Mouse (Mus musculus): ENCODE results near the gene Gm10135. TPM values are rescaled to one million over a fixed set of nuclear protein-coding genes. Genes with fewer than 3 reads are reported as not detected.
"Not testable (repeated sequence)": the region's sequence is repeated elsewhere in the genome, so short reads cannot be mapped to it uniquely, and the experiment has no call there.

Gm10135 gene
- polyA plus RNA-seq, 1 experiment from 2014 or later = not detected

DNA sequence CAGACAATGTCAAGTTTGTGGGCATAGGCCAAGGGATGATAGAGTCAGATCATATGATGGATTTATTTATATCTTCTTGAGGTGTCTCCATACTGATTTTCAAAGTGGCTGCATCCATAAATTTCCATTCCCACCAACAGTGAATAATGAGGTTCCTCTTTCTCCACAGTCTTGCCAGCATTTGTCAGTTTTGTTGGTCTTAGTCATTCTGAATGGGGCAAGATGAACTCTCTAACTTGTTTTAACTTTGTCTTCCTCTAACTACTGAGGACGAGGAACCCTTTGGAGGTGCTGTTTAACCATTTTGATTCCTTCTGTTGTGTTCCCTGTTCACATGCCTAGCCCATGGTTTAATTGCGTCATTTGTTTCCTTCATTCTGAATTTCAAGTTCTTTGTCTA lies 24.2 kb downstream of the Gm10135 start:
- no peak overlapping the region for H3K4me2 ChIP-seq (ENCODE audit: low read depth)
- no peak for ATAC-seq (ENCODE audit: insufficient read depth, low FRiP score, low TSS enrichment)
- no peaks in the 10 kb centered on the region for H3K4me1 ChIP-seq (ENCODE audit: control insufficient read depth, insufficient read depth, low read length)
- H3K9ac ChIP-seq (ENCODE audit: low read length) = no peak overlapping the region
- 93% methylated on average over 2 of the region's 2 CpGs for WGBS
- no peak overlapping the region for H3K27ac ChIP-seq (ENCODE audit: low read depth, low read length)
- H3K9me3 ChIP-seq (ENCODE audit: control insufficient read depth, low read length) = no peaks in the 10 kb centered on the region
- DNase-seq (ENCODE audit: low spot score) = no peak
- H3K36me3 ChIP-seq (ENCODE audit: control insufficient read depth, insufficient read depth, low read length) = no peaks in the 10 kb centered on the region
- no peaks in the 10 kb centered on the region for H3K27me3 ChIP-seq (ENCODE audit: control insufficient read depth, insufficient read depth, low read length)
- no peak overlapping the region for H3K4me3 ChIP-seq (ENCODE audit: low read depth, low read length)

DNA sequence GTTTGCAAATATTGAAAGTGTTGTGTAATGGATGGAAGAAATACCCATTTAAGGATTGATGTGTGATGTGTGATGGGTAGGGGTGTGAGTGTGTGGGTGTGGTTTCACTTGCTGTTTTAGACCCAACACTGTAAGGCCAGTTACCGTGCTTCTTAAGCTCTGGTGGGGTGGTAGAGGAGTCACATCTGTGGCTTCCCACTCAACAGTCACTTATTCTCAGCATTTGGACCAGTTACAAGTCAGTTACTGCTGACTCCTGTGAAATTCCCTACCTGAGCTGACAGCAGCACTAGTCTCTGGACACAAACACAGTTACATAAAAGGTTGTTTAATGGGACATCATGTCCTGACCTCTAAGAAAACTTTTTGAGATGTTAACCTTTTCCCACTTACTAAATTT lies 26.4 kb downstream of the Gm10135 start:
- ATAC-seq (ENCODE audit: insufficient read depth, low FRiP score, low TSS enrichment) = no peak

DNA sequence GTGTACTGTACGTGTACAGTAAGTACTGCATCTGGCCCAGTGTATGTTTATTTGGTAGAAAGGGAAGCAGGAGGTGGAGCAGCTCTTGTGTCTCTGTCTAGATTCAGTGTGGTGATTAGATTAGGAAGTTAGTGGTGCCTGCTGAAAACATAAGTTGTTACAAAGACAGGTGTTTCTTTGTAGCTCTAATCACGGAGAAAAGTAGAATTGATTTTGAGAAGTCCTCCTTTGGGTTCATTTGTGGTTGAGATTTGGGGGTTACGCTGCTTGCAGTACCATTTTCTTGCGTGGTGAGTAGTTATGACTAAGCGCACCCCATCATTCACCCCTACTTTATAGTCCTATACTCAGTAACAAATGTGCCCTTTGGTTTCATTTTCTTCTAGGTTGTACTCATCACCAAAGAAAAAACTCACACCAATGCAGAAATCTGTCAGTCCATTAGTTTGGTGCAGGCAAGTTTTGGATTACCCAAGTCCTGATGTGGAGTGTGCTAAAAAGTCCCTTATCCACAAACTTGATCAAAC lies 33.5 kb downstream of the Gm10135 start:
- Histone ChIP-seq H3K4me2 (ENCODE audit: low read depth) (no peak overlapping the region), H3K4me3 (ENCODE audit: low read depth, low read length) (no peak overlapping the region), H3K36me3 (ENCODE audit: control insufficient read depth, insufficient read depth, low read length) (peaks cover 2% of the 10 kb centered on the region; the same call in 1 of the 2 replicates), H3K27ac (ENCODE audit: low read depth, low read length) (no peak overlapping the region), H3K27me3 (ENCODE audit: control insufficient read depth, insufficient read depth, low read length) (no peaks in the 10 kb centered on the region), H3K4me1 (ENCODE audit: control insufficient read depth, insufficient read depth, low read length) (no peaks in the 10 kb centered on the region), H3K9ac (ENCODE audit: low read length) (no peak overlapping the region), H3K9me3 (ENCODE audit: control insufficient read depth, low read length) (no peaks in the 10 kb centered on the region)
- no peak for DNase-seq (ENCODE audit: low spot score)
- 95% methylated on average over 5 of the region's 5 CpGs for WGBS
- ATAC-seq (ENCODE audit: insufficient read depth, low FRiP score, low TSS enrichment) = no peak

More for the DNA sequence above, 26.4 kb downstream of the Gm10135 start:
- H3K9me3 ChIP-seq (ENCODE audit: control insufficient read depth, low read length) = no peaks in the 10 kb centered on the region
- H3K27ac ChIP-seq (ENCODE audit: low read depth, low read length) = no peak overlapping the region
- no peaks in the 10 kb centered on the region for H3K36me3 ChIP-seq (ENCODE audit: control insufficient read depth, insufficient read depth, low read length)
- no peak for DNase-seq (ENCODE audit: low spot score)
- H3K4me1 ChIP-seq (ENCODE audit: control insufficient read depth, insufficient read depth, low read length) = no peaks in the 10 kb centered on the region
- no peak overlapping the region for H3K4me3 ChIP-seq (ENCODE audit: low read depth, low read length)
- no peak overlapping the region for H3K4me2 ChIP-seq (ENCODE audit: low read depth)
- H3K27me3 ChIP-seq (ENCODE audit: control insufficient read depth, insufficient read depth, low read length) = no peaks in the 10 kb centered on the region
- no peak overlapping the region for H3K9ac ChIP-seq (ENCODE audit: low read length)
- 80% methylated on average over 1 of the region's 1 CpGs for WGBS

DNA sequence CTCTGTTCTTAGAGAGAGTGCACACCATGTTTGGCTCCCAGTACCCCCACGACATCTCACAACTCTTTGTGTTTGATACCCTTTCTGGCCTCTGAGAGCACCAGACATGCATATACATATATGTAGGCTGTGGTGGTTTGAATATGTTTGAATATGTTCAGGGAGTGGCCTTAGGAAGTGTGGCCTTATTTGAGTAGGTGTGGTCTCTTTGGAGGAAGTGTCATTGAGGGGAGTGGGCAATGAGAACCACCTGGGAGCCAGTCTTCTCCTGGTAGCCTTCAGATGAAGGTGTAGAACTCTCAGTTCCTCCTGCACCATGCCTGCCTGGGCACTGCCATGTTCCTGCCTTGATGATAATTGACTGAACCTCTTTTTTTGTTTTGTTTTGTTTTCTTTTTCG lies 35.2 kb downstream of the Gm10135 start:
- no peak for DNase-seq (ENCODE audit: low spot score)
- Histone ChIP-seq H3K4me3 (ENCODE audit: low read depth, low read length) (no peak overlapping the region), H3K9ac (ENCODE audit: low read length) (no peak overlapping the region), H3K4me2 (ENCODE audit: low read depth) (no peak overlapping the region), H3K36me3 (ENCODE audit: control insufficient read depth, insufficient read depth, low read length) (peaks cover 2% of the 10 kb centered on the region; the same call in 1 of the 2 replicates), H3K27me3 (ENCODE audit: control insufficient read depth, insufficient read depth, low read length) (no peaks in the 10 kb centered on the region), H3K9me3 (ENCODE audit: control insufficient read depth, low read length) (no peaks in the 10 kb centered on the region), H3K4me1 (ENCODE audit: control insufficient read depth, insufficient read depth, low read length) (no peaks in the 10 kb centered on the region), H3K27ac (ENCODE audit: low read depth, low read length) (no peak overlapping the region)
- ATAC-seq (ENCODE audit: insufficient read depth, low FRiP score, low TSS enrichment) = no peak
- 96% methylated on average over 2 of the region's 2 CpGs for WGBS

DNA sequence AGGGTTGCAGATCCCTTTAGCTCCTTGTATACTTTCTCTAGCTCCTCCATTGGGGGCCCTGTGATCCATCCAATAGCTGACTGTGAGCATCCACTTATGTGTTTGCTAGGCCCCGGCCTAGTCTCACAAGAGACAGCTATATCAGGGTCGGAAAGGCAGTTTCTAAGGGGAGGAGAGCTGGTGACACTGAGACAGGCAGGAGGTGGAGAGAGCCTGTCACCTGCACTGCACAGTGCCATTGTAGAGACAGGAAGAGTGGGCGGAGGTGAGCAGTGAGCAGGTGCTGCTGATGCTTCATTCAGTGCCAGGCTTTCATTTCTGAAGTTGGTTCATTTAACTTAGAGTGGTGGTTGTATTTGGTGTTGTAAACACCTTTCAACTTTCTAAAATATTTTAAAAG lies 36.1 kb downstream of the Gm10135 start:
- H3K27me3 ChIP-seq (ENCODE audit: control insufficient read depth, insufficient read depth, low read length); H3K4me2 ChIP-seq (ENCODE audit: low read depth); H3K9me3 ChIP-seq (ENCODE audit: control insufficient read depth, low read length); ATAC-seq (ENCODE audit: insufficient read depth, low FRiP score, low TSS enrichment); H3K4me3 ChIP-seq (ENCODE audit: low read depth, low read length); H3K27ac ChIP-seq (ENCODE audit: low read depth, low read length); DNase-seq (ENCODE audit: low spot score); H3K36me3 ChIP-seq (ENCODE audit: control insufficient read depth, insufficient read depth, low read length); H3K4me1 ChIP-seq (ENCODE audit: control insufficient read depth, insufficient read depth, low read length); H3K9ac ChIP-seq (ENCODE audit: low read length): not testable (repeated sequence)
- 86% methylated on average over 3 of the region's 3 CpGs for WGBS

DNA sequence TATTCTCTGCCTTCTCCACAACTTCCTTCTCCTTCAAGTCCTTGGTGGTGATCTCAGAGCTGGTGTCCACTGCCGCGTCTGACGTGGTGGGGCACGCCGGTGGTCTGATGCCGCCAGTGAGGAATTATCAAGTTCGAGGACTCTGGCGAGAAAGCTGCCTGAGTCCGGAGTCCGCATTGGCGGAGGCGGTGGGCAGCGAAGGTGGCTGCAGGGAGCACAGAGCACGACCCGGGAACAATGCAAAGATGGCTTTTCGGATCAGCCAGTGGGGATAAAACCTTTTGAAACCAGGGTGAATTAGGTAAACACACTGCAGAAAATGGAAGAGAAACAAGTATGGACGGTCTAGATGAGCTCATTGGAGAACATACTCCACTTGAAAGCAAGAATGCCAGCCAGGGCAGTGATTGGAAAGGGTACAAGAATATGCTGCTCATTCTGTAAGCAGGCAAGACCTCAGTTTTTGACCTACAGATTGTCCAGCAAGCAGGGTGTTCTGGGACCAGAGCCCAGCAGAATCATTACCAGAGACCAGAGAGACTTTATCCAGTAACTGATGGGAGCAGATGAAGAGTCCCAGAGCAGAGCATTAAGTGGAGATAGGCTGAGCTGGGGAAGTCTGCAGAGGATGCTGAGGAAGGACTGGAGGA lies 41.4 kb downstream of the Gm10135 start:
- DNase-seq (ENCODE audit: low spot score) (no peak), ATAC-seq (ENCODE audit: insufficient read depth, low FRiP score, low TSS enrichment) (no peak)
- no peaks in the 10 kb centered on the region for H3K27me3 ChIP-seq (ENCODE audit: control insufficient read depth, insufficient read depth, low read length)
- WGBS = 94% methylated on average over 17 of the region's 17 CpGs
- H3K36me3 ChIP-seq (ENCODE audit: control insufficient read depth, insufficient read depth, low read length) = no peaks in the 10 kb centered on the region
- no peaks in the 10 kb centered on the region for H3K9me3 ChIP-seq (ENCODE audit: control insufficient read depth, low read length)
- no peak overlapping the region for H3K4me2 ChIP-seq (ENCODE audit: low read depth)
- H3K9ac ChIP-seq (ENCODE audit: low read length) = no peak overlapping the region
- no peak overlapping the region for H3K4me3 ChIP-seq (ENCODE audit: low read depth, low read length)
- H3K4me1 ChIP-seq (ENCODE audit: control insufficient read depth, insufficient read depth, low read length) = no peaks in the 10 kb centered on the region
- H3K27ac ChIP-seq (ENCODE audit: low read depth, low read length) = no peak overlapping the region

DNA sequence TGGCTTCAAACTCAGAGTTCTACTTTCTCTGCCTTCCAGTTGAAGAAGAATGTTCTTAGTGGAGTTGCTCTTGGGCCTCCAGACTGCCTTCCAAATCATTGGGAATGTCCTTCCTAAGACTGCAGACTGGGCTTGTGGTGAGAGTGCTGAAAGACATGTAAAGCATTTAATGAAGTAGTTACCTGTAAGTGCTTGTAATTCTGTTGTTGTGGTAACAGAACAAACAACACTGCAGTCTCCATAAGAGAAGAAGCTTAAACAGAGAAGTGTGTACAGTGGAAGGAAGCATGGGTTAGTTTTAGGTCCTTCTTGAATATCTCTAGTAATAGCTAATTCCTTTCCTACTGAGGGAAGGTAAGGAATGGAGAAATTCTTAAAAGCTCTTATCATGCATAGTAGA lies 47.4 kb downstream of the Gm10135 start:
- Histone ChIP-seq H3K27me3 (ENCODE audit: control insufficient read depth, insufficient read depth, low read length) (no peaks in the 10 kb centered on the region), H3K4me3 (ENCODE audit: low read depth, low read length) (no peak overlapping the region), H3K4me1 (ENCODE audit: control insufficient read depth, insufficient read depth, low read length) (no peaks in the 10 kb centered on the region), H3K9me3 (ENCODE audit: control insufficient read depth, low read length) (no peaks in the 10 kb centered on the region), H3K27ac (ENCODE audit: low read depth, low read length) (no peak overlapping the region), H3K36me3 (ENCODE audit: control insufficient read depth, insufficient read depth, low read length) (no peaks in the 10 kb centered on the region), H3K4me2 (ENCODE audit: low read depth) (no peak overlapping the region), H3K9ac (ENCODE audit: low read length) (no peak overlapping the region)
- ATAC-seq (ENCODE audit: insufficient read depth, low FRiP score, low TSS enrichment) (no peak), DNase-seq (ENCODE audit: low spot score) (no peak)

DNA sequence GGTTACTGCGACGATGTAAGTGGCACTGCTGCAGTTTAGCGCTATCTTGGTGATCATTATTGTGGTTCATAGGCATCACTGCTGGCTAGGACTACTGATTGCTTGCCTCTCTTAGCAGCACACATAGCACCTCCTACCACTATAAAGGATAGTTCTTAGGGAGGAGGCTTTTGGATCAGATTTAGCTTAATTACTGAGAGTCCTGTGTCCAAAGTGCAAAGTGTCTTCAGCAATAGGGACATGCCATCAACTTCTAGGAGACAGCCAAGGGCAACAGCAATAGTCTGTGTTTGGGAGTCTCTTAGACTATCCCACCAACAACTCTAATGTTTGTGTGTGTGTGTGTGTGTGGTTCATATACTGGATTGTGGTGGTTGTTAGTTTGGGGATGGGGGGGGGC lies 51.7 kb downstream of the Gm10135 start:
- DNase-seq (ENCODE audit: low spot score) = no peak
- Histone ChIP-seq H3K4me1 (ENCODE audit: control insufficient read depth, insufficient read depth, low read length) (no peaks in the 10 kb centered on the region), H3K4me2 (ENCODE audit: low read depth) (no peak overlapping the region), H3K27ac (ENCODE audit: low read depth, low read length) (no peak overlapping the region), H3K36me3 (ENCODE audit: control insufficient read depth, insufficient read depth, low read length) (no peaks in the 10 kb centered on the region), H3K9ac (ENCODE audit: low read length) (no peak overlapping the region), H3K4me3 (ENCODE audit: low read depth, low read length) (no peak overlapping the region), H3K27me3 (ENCODE audit: control insufficient read depth, insufficient read depth, low read length) (no peaks in the 10 kb centered on the region), H3K9me3 (ENCODE audit: control insufficient read depth, low read length) (no peaks in the 10 kb centered on the region)
- WGBS = 95% methylated on average over 3 of the region's 3 CpGs
- ATAC-seq (ENCODE audit: insufficient read depth, low FRiP score, low TSS enrichment) = no peak

DNA sequence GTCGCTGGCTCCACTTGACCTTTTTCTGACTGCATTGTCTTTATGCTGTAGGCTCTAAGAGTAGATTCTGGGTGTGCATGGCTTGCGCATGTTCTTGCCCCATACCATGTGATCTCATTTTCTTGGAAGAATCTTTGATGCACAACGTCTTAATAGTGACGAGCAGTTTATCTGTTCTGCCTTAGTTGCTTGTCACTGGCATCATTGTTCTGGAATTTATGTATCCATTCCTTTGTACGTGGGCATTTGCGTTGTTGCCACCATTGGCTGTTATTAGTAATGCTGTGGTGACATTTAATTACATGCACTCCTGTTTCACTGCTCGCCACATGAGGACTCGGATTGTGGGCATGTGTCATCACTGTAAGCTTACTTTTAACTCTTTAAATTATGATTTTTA lies 53.3 kb downstream of the Gm10135 start:
- Histone ChIP-seq H3K4me2 (ENCODE audit: low read depth) (no peak overlapping the region), H3K36me3 (ENCODE audit: control insufficient read depth, insufficient read depth, low read length) (no peaks in the 10 kb centered on the region), H3K4me3 (ENCODE audit: low read depth, low read length) (no peak overlapping the region), H3K9ac (ENCODE audit: low read length) (no peak overlapping the region), H3K27ac (ENCODE audit: low read depth, low read length) (no peak overlapping the region), H3K9me3 (ENCODE audit: control insufficient read depth, low read length) (no peaks in the 10 kb centered on the region), H3K27me3 (ENCODE audit: control insufficient read depth, insufficient read depth, low read length) (no peaks in the 10 kb centered on the region), H3K4me1 (ENCODE audit: control insufficient read depth, insufficient read depth, low read length) (peaks cover 6% of the 10 kb centered on the region)
- WGBS = 87% methylated on average over 8 of the region's 8 CpGs
- no peak for ATAC-seq (ENCODE audit: insufficient read depth, low FRiP score, low TSS enrichment)
- no peak for DNase-seq (ENCODE audit: low spot score)
